Mouse (Mus musculus) c-Kit-positive CD71-negative TER-119-negative erythroid progenitor cells, embryonic 14.5 days (primary cell): ENCODE data around the gene Dhx16.

Source experiments
- DNase-seq: peaks from one replicate; pipeline ENCODE4 v3.0.0-alpha.2; 2013; ENCODE audit warnings: low read depth

Gene Dhx16

GRCm38 (mm10) chr17:35859835-35860234 is 19.8 kb upstream of the Dhx16 start:
- DNase-seq: no peak

GRCm38 (mm10) chr17:35860831-35861197 is 18.8 kb upstream of the Dhx16 start:
- no peak for DNase-seq

- DNase-seq: peak; percentile 79
These were observed 18.3 kb upstream of the Dhx16 start, which contains the start of gene Nrm for GRCm38 (mm10) chr17:35861198-35861857. Gene Nrm (plus strand): TSS chr17:35861318.

GRCm38 (mm10) chr17:35864832-35865353 is 14.7 kb upstream of the Dhx16 start:
- DNase-seq: no peak

GRCm38 (mm10) chr17:35865481-35866280 is 13.9 kb upstream of the Dhx16 start, which contains the start of gene Ppp1r18:
Gene Ppp1r18 (plus strand): TSS chr17:35865593.
- peak; percentile 54 for DNase-seq

DNA sequence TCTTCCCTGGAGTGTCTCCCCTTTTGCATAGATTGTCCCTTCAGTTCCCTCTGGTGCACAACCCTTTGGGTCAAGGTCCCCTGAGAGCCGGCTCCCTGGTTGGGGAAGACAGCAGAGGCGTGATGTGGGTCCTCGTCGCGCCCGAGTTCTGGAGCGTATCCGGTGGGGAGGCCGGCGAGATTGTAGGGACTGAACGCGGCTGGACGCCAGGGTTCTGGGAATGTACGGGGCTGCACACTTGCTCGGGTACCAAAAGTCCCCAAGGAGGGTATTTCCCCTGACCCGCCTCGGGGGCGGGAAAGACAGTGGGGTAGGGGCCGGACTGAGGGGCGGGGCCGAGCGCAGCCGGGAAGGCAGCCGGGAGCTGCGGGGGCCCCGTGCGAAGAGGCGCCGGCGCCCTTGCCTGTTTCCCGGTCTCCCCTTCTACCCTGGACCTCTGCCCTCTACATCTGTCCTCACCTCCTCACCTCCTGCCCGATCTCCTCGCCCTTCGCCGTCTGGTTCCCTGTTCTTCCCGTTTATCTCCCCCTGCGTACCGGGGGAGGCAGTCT is 13.3 kb upstream of the Dhx16 start:
- DNase-seq: no peak

DNA sequence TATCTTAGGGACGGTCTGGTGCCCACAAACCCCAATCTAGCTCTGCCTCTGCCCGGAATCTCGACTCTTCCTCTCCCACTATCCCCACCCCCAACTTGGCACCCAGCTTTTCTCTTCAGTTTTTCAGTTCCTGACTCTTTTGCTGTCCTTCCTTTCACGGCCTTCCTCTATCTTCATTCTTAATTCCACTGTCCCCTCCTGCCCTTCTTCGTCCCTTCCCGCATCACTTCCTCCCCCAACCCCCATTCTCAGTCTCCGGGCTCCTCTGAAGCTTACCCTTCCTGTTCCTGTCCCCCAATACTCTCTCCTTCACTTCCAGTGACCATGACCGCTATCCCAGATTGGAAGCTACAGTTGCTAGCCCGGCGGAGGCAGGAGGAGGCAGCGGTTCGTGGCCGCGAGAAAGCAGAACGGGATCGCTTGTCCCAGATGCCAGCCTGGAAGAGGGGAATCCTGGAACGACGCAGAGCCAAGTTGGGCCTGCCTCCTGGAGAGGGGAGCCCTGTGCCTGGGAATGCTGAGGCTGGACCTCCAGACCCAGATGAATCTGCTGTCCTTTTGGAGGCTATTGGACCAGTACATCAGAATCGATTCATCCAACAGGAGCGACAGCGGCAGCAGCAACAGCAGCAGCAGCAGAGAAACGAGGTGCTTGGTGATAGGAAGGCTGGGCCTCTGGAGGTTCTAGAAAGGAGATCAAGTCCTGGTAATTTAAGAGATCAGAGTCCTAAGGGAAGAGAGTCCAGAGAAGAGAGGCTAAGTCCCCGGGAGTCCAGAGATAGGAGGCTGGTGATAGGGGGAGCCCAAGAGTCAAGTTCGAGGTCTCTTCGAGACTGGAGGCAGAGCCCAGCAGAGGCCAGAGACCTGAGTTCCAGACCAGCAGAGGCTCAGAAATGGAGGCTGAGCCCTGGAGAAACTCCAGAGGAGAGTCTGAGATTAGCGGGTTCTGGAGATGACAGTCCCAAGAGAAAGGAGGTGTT is 12.4 kb upstream of the Dhx16 start:
- DNase-seq: no peak

GRCm38 (mm10) chr17:35868165-35868820 is 11.3 kb upstream of the Dhx16 start:
- DNase-seq: no peak

DNA sequence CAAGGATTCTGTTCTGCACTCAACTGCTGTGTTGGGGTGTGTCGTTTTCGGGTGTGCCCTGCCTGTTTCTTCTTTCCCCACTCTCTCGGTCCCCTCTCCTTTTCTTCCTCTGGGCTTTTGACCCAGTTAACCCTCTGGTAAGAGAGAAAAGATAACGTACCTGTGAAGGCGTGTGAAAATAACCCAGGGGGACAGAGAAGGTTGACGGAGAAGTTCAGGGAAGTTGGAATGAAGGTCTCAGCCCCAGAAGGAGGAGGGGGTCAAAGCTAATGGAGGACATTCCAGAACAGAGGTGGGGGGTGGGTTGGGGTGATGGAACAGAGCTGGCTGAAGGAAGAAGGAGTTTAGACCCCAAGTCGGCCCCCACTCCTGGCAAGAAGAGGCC is 10.7 kb upstream of the Dhx16 start:
- DNase-seq: no peak

DNA sequence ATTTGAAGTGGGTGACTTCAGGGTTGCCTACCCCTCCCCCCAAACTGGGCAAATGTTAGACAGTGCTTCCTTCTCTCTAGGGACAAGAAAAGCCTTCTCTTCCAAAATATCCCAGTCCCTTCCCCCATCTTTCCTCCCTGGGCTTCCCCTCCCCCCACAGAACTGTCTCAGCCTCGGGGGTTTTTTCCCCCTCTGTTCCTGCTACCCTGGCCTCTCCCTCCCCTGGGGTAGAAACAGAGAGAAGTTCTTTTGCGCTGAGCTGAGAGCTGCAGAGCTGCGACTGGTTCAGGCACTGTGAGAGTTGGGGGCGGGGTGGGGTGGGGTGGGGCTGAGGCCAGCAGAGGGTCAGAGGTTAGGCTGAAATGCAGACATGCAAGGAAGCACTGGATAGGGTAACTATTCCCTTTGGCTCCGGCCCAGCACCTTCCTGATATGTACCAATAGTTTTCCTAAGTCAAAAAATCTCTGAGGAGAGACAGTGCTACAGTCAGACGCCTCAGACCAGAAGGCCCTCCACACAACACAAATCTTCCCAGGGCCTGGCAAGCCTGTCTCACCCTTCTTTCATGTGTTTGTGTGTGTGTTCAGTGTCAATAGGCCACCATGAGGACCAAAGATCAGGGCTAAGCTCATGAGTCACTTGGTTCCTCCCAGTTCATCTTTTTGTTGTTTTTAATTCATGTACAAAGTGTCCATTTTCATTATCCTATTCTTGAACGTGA is 10.1 kb upstream of the Dhx16 start:
- no peak for DNase-seq

DNA sequence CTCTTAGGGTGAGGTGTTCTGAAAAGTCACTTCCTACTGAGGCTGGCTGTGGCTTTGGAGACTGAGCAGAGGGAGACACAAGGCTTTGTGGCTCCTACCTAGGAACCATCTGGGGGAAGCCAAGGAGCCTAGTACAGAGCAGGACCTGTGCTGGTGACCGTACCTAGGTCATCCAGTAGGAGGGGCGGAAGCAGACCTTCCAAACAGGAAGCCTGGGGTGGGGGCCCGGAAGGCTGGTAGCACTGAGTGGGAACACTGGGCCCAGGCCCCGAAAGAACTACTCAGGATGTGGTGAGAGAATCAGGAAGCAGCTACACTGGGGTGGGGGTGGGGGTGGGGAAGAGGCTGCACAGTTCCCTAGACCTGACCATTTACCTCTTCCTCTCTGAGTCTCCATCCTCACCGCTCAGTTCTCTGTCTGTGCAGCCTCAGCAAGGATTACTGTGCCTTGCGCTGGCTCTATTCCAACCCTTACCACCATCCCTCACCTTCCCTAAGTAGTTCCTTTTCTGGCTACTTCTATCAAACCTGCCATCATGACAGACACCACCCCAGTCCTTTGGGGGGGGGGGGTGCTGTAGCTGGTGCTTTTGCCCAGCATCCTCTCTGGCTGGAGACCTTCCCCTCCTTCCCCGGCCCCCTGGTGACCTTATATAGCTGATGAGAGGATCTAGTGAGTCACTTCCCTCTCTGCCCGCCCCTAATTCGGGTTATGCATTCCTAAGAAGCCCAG is 9.3 kb upstream of the Dhx16 start:
- peak; percentile 83 for DNase-seq

DNA sequence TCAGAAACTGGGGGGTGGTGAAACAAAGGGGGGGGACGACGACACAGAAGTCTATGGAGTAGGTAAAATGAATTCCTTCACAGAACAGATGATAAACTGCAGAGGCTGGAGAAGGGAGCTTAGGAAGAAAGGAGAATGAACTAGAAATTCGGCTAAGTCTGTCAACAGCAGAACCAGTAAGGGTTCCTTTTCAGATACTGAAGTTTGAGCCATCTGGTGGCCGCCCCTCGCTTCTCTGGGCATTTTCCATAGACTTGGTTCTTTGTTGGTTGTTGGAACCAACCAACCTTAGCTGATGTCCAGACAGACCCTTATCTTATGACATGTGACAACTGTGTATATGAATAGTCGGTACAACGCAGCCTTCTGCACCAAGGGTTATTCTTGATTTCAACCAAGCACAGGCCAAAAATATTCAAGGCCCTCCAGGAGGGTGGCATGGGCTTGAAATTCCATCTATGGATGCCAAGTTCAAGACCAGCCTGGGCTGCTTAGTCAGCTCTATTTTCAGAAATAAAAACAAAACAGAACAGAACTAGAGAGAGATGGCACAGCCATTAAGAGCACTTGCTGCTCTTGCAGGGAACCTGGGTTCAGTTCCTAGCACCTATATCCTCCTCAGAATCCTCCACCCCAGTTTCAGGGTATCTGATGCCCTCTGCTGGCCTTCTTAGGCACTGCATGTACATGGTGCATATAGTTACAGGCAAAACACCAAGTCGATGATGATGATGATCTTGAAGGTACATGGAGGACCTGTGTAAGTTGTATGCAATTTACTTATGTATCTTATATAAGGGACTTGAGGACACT is 8.5 kb upstream of the Dhx16 start:
- no peak for DNase-seq

DNA sequence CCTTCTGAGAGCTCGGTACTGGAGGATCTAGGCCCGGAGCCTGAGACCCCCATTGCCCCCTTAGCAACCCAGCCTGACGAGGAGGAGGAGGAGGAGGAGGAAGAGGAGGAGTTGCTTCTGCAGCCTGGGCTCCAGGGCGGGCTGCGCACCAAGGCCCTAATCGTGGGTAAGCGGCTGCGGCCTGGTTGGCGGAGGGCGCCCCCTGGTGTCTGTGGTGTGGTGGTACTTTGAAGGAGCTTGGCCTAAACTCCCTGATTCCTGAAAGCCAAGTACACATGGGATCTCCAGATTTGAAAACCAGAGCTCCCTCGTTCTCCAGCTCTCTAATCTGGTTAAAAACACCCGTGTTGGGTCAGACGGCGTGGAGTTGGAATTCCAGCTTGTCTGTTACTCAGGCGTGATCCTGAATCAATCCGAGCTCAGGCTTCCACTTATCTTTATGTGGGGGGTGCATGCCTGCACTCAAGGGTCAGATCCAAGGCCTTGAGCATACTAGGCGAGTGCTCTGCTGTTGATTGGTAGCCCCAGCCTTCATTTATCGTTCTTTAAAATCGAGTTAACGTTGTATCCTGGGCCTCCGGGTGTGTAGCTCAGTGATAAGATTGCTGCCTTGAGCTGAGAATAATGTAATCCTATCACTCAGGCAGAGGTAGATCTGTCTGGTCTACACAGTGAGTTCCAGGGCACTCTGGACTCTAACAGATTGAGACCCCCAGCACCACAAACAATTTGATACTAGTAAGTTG is 5.7 kb upstream of the Dhx16 start:
- DNase-seq: no peak

GRCm38 (mm10) chr17:35874721-35875120 is 4.9 kb upstream of the Dhx16 start:
- DNase-seq: no peak

GRCm38 (mm10) chr17:35882924-35883323 is 3.3 kb downstream of the Dhx16 start:
- DNase-seq: no peak

DNA sequence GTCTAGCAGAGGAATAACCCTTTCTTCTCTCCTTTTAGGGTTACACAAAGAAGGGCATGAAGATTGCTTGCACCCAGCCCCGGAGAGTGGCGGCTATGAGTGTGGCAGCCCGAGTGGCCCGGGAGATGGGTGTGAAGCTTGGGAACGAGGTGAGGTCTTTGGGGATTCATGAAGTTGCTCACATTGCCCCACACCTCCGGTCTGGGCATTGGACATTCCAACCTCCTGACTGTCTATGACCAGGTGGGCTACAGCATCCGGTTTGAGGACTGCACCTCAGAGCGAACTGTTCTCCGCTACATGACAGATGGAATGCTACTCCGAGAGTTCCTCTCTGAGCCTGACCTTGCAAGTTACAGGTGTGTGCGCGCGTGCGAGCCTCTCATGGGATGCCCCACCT is 4.2 kb downstream of the Dhx16 start:
- DNase-seq: no peak

- no peak for DNase-seq
These were observed 8.1 kb downstream of the Dhx16 start for GRCm38 (mm10) chr17:35887725-35888124.
